Mouse (Mus musculus) bone marrow macrophage, adult 2 months (primary cell): Measurements from ENCODE around the gene Ankrd10.

Experiments used
- CTCF ChIP-seq: IDR thresholded peaks from 2 replicates; pipeline ENCODE4 v1.5.1; 2012; ENCODE audit warnings: low read depth, mild to moderate bottlenecking, low read length, moderate library complexity
- POLR2A ChIP-seq: IDR thresholded peaks from 2 replicates; pipeline ENCODE4 v1.6.1; 2012; ENCODE audit warnings: mild to moderate bottlenecking, low read depth, low read length, borderline replicate concordance

- no peak for TF ChIP-seq CTCF
- no peak for TF ChIP-seq POLR2A
Observed at GRCm38 (mm10) chr8:11608848-11609247, 26.7 kb downstream of the Ankrd10 start.
